In genomic region chr7:97536571-97536970, GRCm38 (mm10) we compare ENCODE assay signal across 27 mouse cellular contexts.
"Had no signal": no experiment of that assay in that cellular context is flagged by ENCODE, and none has a peak within 500 bp of the region (broad histone marks: within the 10 kb centered on the region; RNA-seq: fewer than 3 reads in every experiment).

No protein-coding gene starts in this region.

- H3K4me1 ChIP-seq: heart, embryonic 10.5 days; heart, embryonic 13.5 days; heart, embryonic 15.5 days; hindbrain, embryonic 13.5 days; hindbrain, embryonic 15.5 days; kidney, embryonic 15.5 days; limb, embryonic 10.5 days; limb, embryonic 12.5 days; liver, embryonic 13.5 days; liver, embryonic 15.5 days had no signal

- DNase-seq: gastrocnemius, postnatal 14 days; gastrocnemius, postnatal 36 days; heart, adult 18-20 months; heart, postnatal 14 days; heart, postnatal 36 days; kidney, adult 11 months; kidney, adult 2 months; kidney, adult 9 months; kidney, postnatal 14 days; kidney, postnatal 36 days; layer of hippocampus, adult 9-11 months; layer of hippocampus, postnatal 36 days; liver; liver, embryonic 13.5 days had no signal

- H3K4me3 ChIP-seq: heart, embryonic 10.5 days; heart, embryonic 13.5 days; heart, embryonic 15.5 days; hindbrain, embryonic 13.5 days; hindbrain, embryonic 15.5 days; kidney, embryonic 15.5 days; left cerebral cortex, adult 2 months; limb, embryonic 10.5 days; limb, embryonic 12.5 days; liver, embryonic 13.5 days; liver, embryonic 15.5 days had no signal

- H3K27ac ChIP-seq: heart, embryonic 10.5 days; heart, embryonic 13.5 days; heart, embryonic 15.5 days; hindbrain, embryonic 13.5 days; hindbrain, embryonic 15.5 days; hindbrain, postnatal 0 days; kidney, embryonic 15.5 days; kidney, postnatal 0 days; left cerebral cortex, adult 2 months; limb, embryonic 10.5 days; limb, embryonic 12.5 days; liver, embryonic 13.5 days; liver, embryonic 15.5 days had no signal

- ATAC-seq: hindbrain, postnatal 0 days; intestine, embryonic 16.5 days had no signal

- H3K27me3 ChIP-seq: heart, embryonic 13.5 days; heart, embryonic 15.5 days; hindbrain, embryonic 13.5 days; hindbrain, embryonic 15.5 days; kidney, embryonic 15.5 days; limb, embryonic 12.5 days; liver, embryonic 13.5 days; liver, embryonic 15.5 days had no signal

- H3K9me3 ChIP-seq: heart, embryonic 10.5 days; heart, embryonic 13.5 days; heart, embryonic 15.5 days; hindbrain, embryonic 13.5 days; hindbrain, embryonic 15.5 days; kidney, embryonic 15.5 days; limb, embryonic 10.5 days; limb, embryonic 12.5 days; liver, embryonic 13.5 days; liver, embryonic 15.5 days had no signal

- H3K9ac ChIP-seq: heart, embryonic 13.5 days; heart, embryonic 15.5 days; hindbrain, embryonic 13.5 days; hindbrain, embryonic 15.5 days; kidney, embryonic 15.5 days; limb, embryonic 12.5 days; liver, embryonic 13.5 days; liver, embryonic 15.5 days had no signal
